Mouse (Mus musculus) adrenal gland, postnatal 25 days (tissue): ENCODE data around the gene Hoxb2. TPM values are rescaled to one million over a fixed set of nuclear protein-coding genes. Genes with fewer than 3 reads are reported as not detected.

ENCODE experiments used
- microRNA-seq, 2 experiments: library from miRNA; unstranded; fragments of <30 nt; microRNA quantifications; one replicate each; pipeline ENCODE4 v1.2.0; 2021
- total RNA-seq: library from RNA; stranded (reverse); gene quantifications from 2 replicates; pipeline ENCODE4 v1.2.3, GENCODE M21; 2021

Gene Hoxb2
- total RNA-seq, 1 experiment from 2014 or later = 24.0 TPM

Small RNA genes within 50 kb of the gene (microRNA-seq; reads per million reads assigned to microRNA genes)
- 51,196 to 89,197 reads per million in 2 experiments for gene Mir10a

Other genes starting within 250 kb of the Hoxb2 start
- not detected in 2 replicates for gene Calcoco2, start 238.6 kb upstream of the Hoxb2 start, total RNA-seq
- gene Ttll6, start 216.7 kb upstream of the Hoxb2 start, total RNA-seq = not detected in 2 replicates
- gene Hoxb13, start 156.2 kb upstream of the Hoxb2 start, total RNA-seq = not detected in 2 replicates
- 202 and 263 TPM in 2 replicates for gene Hoxb9, start 79.1 kb upstream of the Hoxb2 start, total RNA-seq
- 84.9 and 94.6 TPM in 2 replicates for gene Hoxb8, start 68.6 kb upstream of the Hoxb2 start, total RNA-seq
- 54.7 and 58.6 TPM in 2 replicates for gene Hoxb7, start 63.9 kb upstream of the Hoxb2 start, total RNA-seq
- 74.4 and 78.8 TPM in 2 replicates for gene Hoxb6, start 58.0 kb upstream of the Hoxb2 start, total RNA-seq
- 36.5 and 36.8 TPM in 2 replicates for gene Hoxb5, start 47.2 kb upstream of the Hoxb2 start, total RNA-seq
- gene Hoxb4, start 32.3 kb upstream of the Hoxb2 start, total RNA-seq = 27.6 and 31.5 TPM in 2 replicates
- 33.0 and 40.1 TPM in 2 replicates for gene Hoxb3, start 27.2 kb upstream of the Hoxb2 start, total RNA-seq
- not detected in 2 replicates for gene Hoxb1, start 15.2 kb downstream of the Hoxb2 start, total RNA-seq
- 6.7 and 7.4 TPM in 2 replicates for gene Skap1, start 114.1 kb downstream of the Hoxb2 start, total RNA-seq